Mouse (Mus musculus): ENCODE measurements around the gene Plekhm2.

DNA sequence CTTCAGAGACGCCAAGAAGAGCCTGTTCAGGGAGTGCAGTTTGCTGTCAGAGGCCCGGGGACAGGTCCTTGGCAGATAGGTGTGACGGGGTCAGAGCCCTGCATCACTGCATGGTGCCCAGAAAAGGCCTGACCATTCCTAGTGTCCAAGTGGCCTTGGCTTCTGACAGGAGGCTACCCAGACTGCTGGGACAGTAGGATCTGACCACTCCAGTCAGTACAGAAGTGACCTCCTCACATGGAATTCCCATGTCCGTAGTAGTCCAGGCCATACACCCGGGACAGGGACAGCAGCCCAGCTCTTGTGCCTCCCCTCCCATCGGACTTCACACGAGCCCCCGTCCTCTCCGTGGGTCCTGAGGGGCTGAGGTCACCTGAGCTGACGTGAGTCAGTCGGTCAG lies 34.7 kb downstream of the Plekhm2 start:
- TF ChIP-seq GATA1 (IDR thresholded peaks at IDR 0.05; ENCODE audit: low read length) = no peak
- no peak for TF ChIP-seq TAL1 (IDR thresholded peaks at IDR 0.05; ENCODE audit: low read length)

All from erythroblast, embryonic 14.5 days (primary cell).